Mouse (Mus musculus) bone marrow macrophage, adult 2 months (primary cell): ENCODE results near the gene Rnaseh1.

Experiments used
- CTCF ChIP-seq: IDR thresholded peaks from 2 replicates; pipeline ENCODE4 v1.5.1; 2012; ENCODE audit warnings: low read depth, mild to moderate bottlenecking, low read length, moderate library complexity
- POLR2A ChIP-seq: IDR thresholded peaks from 2 replicates; pipeline ENCODE4 v1.6.1; 2012; ENCODE audit warnings: mild to moderate bottlenecking, low read depth, low read length, borderline replicate concordance

DNA sequence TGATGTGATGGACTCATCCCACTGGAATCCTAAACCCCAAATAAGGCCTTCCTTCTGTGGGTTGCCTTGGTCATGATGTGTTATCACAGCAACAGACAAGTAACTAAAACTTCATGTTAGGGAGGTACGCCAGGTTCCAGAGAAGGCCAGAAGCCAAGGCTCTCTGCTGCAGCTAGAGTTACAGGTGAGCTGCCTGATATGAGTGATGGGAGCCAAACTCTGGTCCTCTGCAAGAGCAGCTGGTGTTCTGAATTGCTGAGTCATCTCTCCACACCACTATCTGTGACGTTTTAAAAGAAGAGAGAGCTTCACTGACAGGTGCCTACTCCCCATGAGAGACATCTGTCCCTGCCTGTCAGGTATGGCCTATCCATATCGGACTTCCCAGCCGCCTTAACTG lies 13.2 kb downstream of the Rnaseh1 start:
- TF ChIP-seq POLR2A (no peak), CTCF (no peak)
